ENCODE assay signal across 8 mouse cellular contexts in the genomic region with DNA sequence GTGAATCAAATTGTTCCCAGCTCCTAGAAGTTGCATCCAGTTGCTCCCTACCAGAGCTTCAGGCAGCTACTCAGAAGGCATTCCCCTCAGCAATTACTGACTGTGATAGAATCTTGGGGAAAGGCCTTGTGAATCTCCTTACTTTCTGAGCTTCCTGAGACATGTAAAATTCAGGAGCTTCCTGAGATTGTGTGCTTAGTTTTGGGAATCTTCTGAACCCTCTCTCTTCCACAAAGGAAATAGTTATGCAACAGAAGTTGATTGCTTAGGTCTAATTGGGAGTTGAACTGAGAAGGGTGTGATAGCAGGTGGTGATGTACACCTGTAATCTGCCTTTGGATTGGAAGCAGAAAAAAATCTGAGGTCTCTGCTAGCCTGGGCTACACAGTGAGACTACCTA. TPM values are rescaled to one million over a fixed set of nuclear protein-coding genes. Genes with fewer than 3 reads are reported as not detected.
DNase-seq lines count a peak whose midpoint lies in the region; ATAC-seq and TF ChIP-seq lines count a peak whose summit lies in the region.

A gene (minus strand): TSS at position 101 of the 400 bp plus-strand sequence.

- ATAC-seq in neural tube, embryonic 11.5 days (ENCODE audit: insufficient read depth, low FRiP score, low TSS enrichment), result no peak
- no peak for ATAC-seq in erythroblast, adult 5-6 weeks (replicated peaks; ENCODE audit: low FRiP score, poor library complexity, severe bottlenecking)
- ATAC-seq in limb, embryonic 13.5 days (ENCODE audit: low FRiP score, low read depth), result no peak

- H3K36me3 ChIP-seq in neural tube, embryonic 11.5 days (ENCODE audit: control insufficient read depth, insufficient read depth, low read length), result no peaks in the 10 kb centered on the region
- H3K36me3 ChIP-seq in limb, embryonic 13.5 days, result no peaks in the 10 kb centered on the region
- no peaks in the 10 kb centered on the region for H3K36me3 ChIP-seq in small intestine, adult 2 months (ENCODE audit: control insufficient read depth, insufficient read depth, low read length)

- no peak for TF ChIP-seq CTCF in small intestine, adult 2 months (IDR thresholded peaks at IDR 0.05; ENCODE audit: extremely low read depth, insufficient read length, insufficient replicate concordance, low read depth, low read length)

- intact Hi-C loops in heart, postnatal 25 days (cut with DNase I), result no loop called here

- H3K4me3 ChIP-seq in neural tube, embryonic 11.5 days (ENCODE audit: low read depth, low read length), result no peak within 1 kb of the TSS
- no peak within 1 kb of the TSS for H3K4me3 ChIP-seq in limb, embryonic 13.5 days
- H3K4me3 ChIP-seq in small intestine, adult 2 months (ENCODE audit: low read depth, low read length), result no peak within 1 kb of the TSS

- no peak within 1 kb of the TSS for H3K9ac ChIP-seq in neural tube, embryonic 11.5 days (ENCODE audit: low read length)
- no peak within 1 kb of the TSS for H3K9ac ChIP-seq in limb, embryonic 13.5 days

- no peak within 1 kb of the TSS for H3K4me2 ChIP-seq in neural tube, embryonic 11.5 days (ENCODE audit: low read depth)
- H3K4me2 ChIP-seq in limb, embryonic 13.5 days (replicated peaks), result no peak within 1 kb of the TSS

- no peaks in the 10 kb centered on the region for H3K27me3 ChIP-seq in neural tube, embryonic 11.5 days (ENCODE audit: control insufficient read depth, insufficient read depth, low read length)
- no peaks in the 10 kb centered on the region for H3K27me3 ChIP-seq in limb, embryonic 13.5 days
- no peaks in the 10 kb centered on the region for H3K27me3 ChIP-seq in small intestine, adult 2 months (ENCODE audit: control insufficient read depth, insufficient read depth, low read length)

- DNase-seq in neural tube, embryonic 11.5 days (ENCODE audit: low spot score), result no peak
- DNase-seq in neural tube, embryonic 10.5 days (ENCODE audit: extremely low spot score, low spot score), result no peak
- DNase-seq in heart, postnatal 25 days (ENCODE audit: low spot score), result no peak
- no peak for DNase-seq in adipocyte (ENCODE audit: low spot score)
- no peak for DNase-seq in urinary bladder, postnatal 14 days (ENCODE audit: low spot score)

- H3K9me3 ChIP-seq in neural tube, embryonic 11.5 days (ENCODE audit: control insufficient read depth, low read length), result no peaks in the 10 kb centered on the region
- H3K9me3 ChIP-seq in limb, embryonic 13.5 days, result no peaks in the 10 kb centered on the region

- no peak within 1 kb of the TSS for H3K27ac ChIP-seq in neural tube, embryonic 11.5 days (ENCODE audit: low read depth, low read length)
- H3K27ac ChIP-seq in limb, embryonic 13.5 days, result no peak within 1 kb of the TSS
- no peak within 1 kb of the TSS for H3K27ac ChIP-seq in small intestine, adult 2 months (ENCODE audit: insufficient read depth, low read depth, low read length)

- peaks cover 6% of the 10 kb centered on the region; the same call in 1 of the 2 replicates for H3K4me1 ChIP-seq in neural tube, embryonic 11.5 days (ENCODE audit: control insufficient read depth, insufficient read depth, low read length)
- H3K4me1 ChIP-seq in limb, embryonic 13.5 days, result peaks cover 12% of the 10 kb centered on the region
- peaks cover 6% of the 10 kb centered on the region for H3K4me1 ChIP-seq in small intestine, adult 2 months (ENCODE audit: control insufficient read depth, insufficient read depth, insufficient read length, low read length)

- TF ChIP-seq POLR2A in small intestine, adult 2 months (IDR thresholded peaks at IDR 0.05; ENCODE audit: low read depth, low read length), result no peak

RNA-seq across cellular contexts. Expression of the gene that starts here (rescaled TPM):
- 63.9 and 67.2 TPM in 2 replicates for polyA plus RNA-seq in neural tube, embryonic 11.5 days (2014; fragmentation: Nextera tagmentation; extraction: Ambion mirVana)
- total RNA-seq in erythroblast, adult 5-6 weeks (2015; ENCODE audit: low replicate concordance), result 54.0 and 54.3 TPM in 2 replicates
- 52.1 and 84.2 TPM in 2 replicates for total RNA-seq in erythroblast, adult 5-6 weeks (2017; ENCODE audit: low replicate concordance)
- 10 to 100 TPM; 78.9 to 81.3 TPM for total RNA-seq in heart, postnatal 25 days (2021)
- polyA plus RNA-seq in limb, embryonic 13.5 days (2015; fragmentation: Nextera tagmentation; extraction: Ambion mirVana), result 97.6 and 105 TPM in 2 replicates
- 11.4 and 25.3 TPM in 2 replicates for polyA plus RNA-seq in small intestine, adult 2 months (2012; rRNA removed)
